Mouse (Mus musculus): ENCODE data around the gene Atp5f1.

- TF ChIP-seq POLR2A (IDR thresholded peaks at IDR 0.05; ENCODE audit: borderline replicate concordance, extremely low read depth, low read depth, low read length) (no peak), CTCF (IDR thresholded peaks at IDR 0.05; ENCODE audit: insufficient read depth, low read length) (no peak)
These were observed 37.9 kb downstream of the Atp5f1 start for GRCm38 (mm10) chr3:105921959-105922358.
